Mouse (Mus musculus): ENCODE results near the gene Col4a2.

Gene Col4a2

DNA sequence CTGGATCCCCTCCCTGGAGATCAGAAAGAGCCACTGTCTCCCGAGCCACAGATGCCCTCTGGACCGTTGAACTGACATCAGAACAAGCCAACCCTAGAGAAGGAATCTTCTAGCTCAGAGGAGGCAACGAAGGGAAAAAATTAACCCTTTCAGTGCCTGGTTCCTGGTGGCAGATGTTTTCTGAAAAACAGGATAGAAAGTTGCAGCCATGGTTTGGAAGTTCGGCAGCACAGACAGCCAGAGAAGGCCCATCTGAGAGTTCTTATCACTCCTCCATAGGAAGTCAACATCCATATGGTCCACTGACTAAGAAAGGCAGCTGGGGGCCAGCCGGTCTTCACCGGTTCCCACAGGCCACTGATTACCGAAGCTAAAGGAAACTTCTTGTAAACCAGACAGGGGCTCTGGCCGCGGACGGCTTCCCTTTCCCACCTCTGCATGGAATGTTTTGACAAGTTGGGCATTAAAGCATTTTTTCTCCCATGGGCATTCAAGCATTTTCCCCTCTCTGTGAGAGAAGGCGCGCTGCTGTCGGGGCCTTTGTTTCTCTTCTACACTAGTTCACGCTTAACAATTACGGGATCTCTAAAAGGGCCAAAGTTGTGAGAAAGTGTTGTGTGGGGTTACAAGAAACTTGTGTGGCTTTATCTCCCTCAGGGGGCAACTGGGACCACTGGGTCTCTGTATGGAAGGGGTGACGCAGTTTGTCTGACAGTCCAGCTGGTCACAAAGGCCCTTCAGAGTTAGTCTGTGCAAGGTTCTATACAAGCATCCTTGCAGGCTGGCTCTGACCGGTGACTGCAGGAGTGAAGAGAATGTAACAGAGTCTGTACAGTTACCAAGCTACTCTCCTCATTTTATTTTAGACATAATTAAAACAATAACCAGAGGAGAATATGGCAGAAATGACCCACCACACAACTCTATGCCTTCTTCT lies 49.9 kb downstream of the Col4a2 start:
- no peak for DNase-seq

DNA sequence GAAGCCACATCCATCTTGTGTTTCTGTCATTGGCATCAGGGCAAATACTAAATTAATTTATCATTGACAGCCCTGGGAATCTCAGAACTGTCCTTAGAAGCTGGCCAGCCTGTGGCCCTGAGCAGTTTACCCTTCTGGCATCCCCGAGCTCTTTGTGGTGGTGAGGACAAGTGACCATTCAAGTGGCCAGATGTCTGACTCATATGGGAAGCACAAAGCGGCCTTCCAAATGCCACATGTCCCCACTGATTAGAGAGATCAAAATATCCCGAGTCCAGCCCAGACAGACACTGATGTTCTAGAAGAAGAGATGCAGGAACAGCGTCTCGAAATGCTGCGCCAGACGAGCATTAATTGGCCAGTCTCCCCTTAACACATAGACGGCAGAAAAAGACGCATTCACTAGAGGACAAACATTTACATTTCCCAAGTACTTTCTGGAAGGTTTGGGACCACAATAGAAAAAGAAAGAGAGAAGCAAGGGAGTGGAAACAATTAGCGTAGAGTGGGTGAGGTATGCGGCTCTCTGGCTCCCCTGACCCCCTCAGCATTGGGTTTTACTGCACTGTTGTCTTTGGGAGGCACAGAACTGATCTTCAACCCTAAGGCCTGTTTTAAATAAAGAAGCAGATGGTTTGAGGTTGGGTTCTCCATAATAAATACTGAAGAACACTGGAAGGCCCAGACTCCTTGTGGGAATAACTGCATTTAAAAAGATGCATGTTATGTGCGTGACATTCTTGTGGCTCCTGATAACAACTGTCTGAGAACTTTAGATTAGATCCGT lies 50.9 kb downstream of the Col4a2 start:
- DNase-seq = no peak

- DNase-seq = no peak
Measured at GRCm38 (mm10) chr8:11366251-11366650, 53.6 kb downstream of the Col4a2 start.

DNA sequence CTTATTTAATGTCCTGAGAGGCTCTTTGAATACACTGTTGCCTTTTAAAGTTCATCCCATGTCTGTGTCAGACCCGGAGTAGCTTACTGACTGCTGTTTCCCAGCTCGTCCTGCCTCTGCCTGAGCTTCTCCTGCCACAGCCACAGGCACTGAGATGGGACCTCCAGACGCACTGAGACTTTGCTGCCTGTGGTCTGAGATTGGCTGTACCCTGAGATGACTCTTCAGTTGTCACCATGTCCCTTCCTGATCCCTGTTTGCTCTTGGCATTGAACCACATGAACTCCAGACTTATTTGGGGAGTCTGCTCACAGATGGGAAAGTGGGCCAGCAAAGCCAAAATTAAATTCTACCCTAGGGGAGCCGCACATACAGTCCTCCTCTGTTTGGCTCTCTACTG lies 54.1 kb downstream of the Col4a2 start:
- no peak for DNase-seq

DNA sequence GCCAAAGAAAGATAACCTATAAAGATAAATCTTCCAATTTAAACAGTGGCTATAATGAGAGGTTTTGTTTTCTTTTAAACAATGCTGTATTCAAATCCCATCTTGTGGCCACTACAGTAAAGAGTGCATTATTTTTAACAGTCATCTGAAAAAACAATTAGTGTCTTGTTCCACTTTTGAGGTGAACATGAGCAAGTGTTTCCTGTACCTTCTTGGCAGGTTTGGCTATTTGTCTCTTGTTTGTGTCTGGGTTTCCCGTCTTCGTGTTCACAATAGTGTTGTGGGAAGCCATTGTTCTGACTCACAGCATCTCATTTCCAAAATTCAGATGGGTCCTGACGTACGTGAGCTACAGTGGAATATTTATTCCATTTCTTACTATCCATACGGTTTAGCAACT lies 55.1 kb downstream of the Col4a2 start:
- no peak for DNase-seq

DNA sequence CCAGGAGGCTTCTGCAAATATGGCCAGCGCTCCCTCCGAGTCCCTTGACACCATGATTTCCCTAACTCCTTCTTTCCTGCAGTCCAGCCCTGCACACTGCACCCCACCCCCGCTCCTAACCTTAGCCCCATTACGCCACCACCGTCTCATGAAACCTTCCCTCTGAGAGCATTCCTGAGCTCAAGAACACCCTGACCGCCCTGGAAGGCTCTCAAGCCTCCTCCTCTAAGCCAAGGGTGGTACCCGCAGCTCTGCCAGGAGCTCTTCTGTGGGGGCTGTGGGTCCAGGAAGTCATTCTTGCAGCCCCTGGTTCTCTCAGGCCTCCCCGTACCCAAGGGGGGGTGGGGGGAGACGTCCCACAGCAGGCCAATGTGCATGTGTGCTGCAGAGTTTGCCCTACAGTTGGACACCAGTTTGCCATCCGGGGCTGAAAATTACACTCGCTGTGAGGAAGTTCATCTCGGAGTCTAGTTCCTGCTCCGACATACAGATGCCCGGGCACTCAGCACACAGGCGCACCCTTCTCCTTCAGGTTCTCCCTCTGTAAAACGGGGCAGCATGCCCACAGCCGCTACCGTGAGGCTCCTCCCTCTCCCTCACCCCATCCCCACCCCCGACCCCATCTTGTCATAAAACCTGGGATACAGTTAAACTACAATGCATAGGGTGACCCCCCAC lies 57.1 kb downstream of the Col4a2 start:
- DNase-seq = no peak

GRCm38 (mm10) chr8:11371347-11371746 lies 58.7 kb downstream of the Col4a2 start:
- DNase-seq = no peak

- DNase-seq = no peak
Measured at GRCm38 (mm10) chr8:11372080-11372479, 59.5 kb downstream of the Col4a2 start.

- no peak for DNase-seq
Measured at GRCm38 (mm10) chr8:11373643-11374325, 61.2 kb downstream of the Col4a2 start.

DNA sequence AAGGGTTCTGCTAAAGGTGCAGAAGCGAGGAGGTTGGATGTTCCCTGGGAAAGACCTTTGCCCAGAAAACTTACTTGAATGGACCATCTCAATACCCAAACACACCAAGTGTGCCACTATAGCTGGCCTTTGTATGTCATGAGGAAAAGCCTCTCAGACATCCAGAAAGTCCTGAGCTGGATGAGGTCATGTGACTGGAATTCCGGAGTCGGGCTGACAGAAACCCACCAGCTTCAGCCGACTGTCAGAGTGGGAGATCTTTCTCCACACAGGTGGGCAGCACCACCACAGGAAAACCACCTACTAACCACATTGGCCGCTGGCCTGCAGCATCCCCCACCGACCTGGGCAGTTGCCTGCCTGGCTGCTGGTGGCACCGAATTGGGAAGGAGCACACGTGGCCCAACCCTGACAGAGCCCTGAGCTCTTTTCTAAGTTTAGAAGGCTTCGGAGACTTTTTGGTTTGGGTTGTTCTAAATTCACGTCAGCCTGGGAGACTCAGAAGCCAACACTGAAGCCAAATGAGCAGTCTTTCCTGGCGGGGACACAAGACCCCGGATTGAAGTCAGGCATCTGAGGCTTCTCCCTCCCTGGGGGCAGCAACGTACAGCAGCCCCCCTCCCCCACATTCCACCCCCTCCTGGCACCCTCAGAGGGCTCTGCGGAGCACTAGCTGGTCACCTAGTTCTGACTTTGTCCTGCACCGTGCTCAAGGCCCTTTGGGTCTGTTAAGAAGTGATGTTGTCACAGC lies 61.9 kb downstream of the Col4a2 start:
- DNase-seq = no peak

- no peak for DNase-seq
Measured at GRCm38 (mm10) chr8:11375749-11376438, 63.3 kb downstream of the Col4a2 start.

DNA sequence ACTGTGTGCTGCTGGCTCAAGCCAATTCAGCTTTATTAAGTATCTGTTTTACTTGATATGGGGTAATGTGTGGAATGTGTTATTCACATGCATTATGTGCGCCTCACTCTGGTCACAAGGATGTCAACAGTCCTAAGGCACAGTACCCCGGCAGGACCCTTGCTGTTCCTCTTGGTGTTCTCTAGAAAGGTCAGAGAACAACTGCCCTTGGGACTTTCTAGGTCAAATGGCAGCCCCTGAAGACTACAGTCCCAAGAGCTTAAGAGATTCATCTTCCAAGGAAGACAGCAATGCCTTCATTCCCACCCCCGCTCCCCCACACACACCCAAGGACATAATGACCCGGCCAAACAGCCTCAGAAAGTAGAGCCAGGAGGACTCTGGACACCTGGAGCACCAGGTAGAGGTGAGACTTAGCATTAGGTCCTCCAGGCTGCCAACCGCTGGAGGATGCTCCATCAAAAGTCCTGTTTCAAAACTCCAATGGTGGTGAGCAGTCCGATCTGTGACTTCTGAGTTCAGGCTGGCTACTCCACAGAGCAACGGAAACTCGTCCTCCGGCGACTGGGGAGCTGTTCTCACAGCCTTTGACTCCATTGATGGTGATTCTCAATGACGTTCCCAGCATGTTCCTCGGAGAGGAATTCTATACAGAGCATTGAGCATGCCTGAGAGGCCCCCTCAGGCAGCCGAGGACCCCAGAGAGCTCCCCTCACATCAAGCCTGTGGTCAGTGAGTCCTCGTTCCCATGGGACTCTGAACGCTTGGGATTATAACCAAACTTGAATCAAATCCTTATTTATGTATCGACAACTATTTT lies 65.0 kb downstream of the Col4a2 start:
- DNase-seq = no peak

DNA sequence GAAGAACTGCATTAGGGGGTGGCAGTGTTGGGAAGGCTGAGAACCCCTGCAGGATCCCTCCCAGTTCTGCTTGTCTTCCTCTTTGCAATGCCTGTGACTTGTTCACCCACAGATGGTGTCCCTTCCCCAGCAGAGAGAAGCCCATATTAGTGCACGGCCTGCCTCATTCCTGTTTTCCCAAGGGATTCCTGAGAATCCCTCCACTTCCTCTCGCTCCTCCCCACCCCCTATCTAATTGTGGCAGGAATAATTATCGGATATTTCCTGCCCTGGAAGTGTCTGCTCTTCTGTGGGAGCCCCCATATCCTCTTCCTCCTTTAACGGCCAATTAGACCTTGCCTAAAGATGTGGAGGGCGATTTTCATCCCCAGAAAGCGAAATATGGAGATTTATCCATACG lies 67.0 kb downstream of the Col4a2 start:
- DNase-seq = no peak

- DNase-seq = no peak
Measured at GRCm38 (mm10) chr8:11381544-11381943, 68.9 kb downstream of the Col4a2 start.

- DNase-seq = peak; percentile 56 to 65
Measured at GRCm38 (mm10) chr8:11382059-11382810, 69.6 kb downstream of the Col4a2 start.

GRCm38 (mm10) chr8:11382933-11383332 lies 70.3 kb downstream of the Col4a2 start:
- DNase-seq = no peak

- DNase-seq = no peak
Measured at GRCm38 (mm10) chr8:11383379-11383778, 70.8 kb downstream of the Col4a2 start.

DNA sequence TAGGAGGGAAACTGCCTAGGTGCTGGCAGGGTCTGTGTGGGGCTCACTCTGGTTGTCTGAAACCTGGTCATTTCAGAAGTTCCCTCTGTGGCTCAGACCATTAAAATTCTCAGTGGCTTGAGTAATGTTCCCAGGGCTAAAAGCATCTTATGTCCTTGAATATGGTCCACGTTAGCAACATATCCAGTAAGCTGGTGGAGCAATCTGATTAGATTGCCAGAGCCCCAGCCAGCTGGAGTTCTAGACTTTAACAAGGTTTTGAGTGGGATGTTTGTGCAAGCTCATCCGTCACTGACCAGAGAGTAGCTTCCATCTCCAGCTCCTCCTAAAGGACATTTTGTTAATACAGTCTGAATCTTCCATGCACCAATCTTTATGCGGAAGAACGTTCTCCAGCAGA lies 72.2 kb downstream of the Col4a2 start:
- no peak for DNase-seq

DNA sequence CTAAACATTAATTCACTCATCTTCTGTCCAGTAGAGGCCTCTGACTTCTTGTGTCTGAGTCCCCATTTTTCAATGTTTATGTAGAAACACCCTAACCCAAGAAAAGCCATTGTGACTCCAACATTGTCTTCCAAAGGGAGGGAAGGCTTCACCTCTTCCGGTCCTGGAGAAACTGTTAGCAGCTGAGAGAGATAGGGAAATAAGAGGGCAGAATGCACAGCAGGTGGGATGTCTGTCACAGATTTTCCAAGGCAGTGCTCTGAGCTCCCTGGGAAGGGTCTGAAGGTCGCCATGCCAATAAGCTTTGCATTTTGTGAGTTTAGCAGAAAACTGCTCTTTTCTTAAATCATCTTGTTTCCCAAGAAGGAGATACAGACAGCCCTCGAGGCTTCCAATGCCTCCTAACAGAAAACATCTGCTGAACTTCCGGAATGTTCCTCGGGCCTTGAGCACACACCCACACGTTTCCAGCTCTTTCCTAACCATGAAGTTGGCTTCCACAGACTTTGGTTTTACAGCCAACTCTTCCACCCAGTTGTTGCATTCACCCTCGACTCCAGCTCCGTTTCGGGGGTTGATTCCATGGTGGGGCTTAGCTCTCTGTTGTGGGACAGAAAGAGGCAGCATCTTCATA lies 72.8 kb downstream of the Col4a2 start:
- no peak for DNase-seq

Measured in cerebellum, postnatal 25 days (tissue).